Mouse (Mus musculus): ENCODE data around the gene Palm.

Palm gene

GRCm38 (mm10) chr10:79772320-79772719 lies 21.1 kb upstream of the Palm start:
- no peak for DNase-seq (ENCODE audit: low read depth, low spot score)

GRCm38 (mm10) chr10:79773208-79773607 lies 20.2 kb upstream of the Palm start:
- no peak for DNase-seq (ENCODE audit: low read depth, low spot score)

GRCm38 (mm10) chr10:79774486-79775279 lies 18.7 kb upstream of the Palm start:
- no peak for DNase-seq (ENCODE audit: low read depth, low spot score)

- no peak for DNase-seq (ENCODE audit: low read depth, low spot score)
Measured at GRCm38 (mm10) chr10:79777103-79777531, 16.3 kb upstream of the Palm start, which contains the start of gene Fstl3. Gene Fstl3 (plus strand): TSS chr10:79777272.

- DNase-seq (ENCODE audit: low read depth, low spot score): no peak
Measured at GRCm38 (mm10) chr10:79778006-79778405, 15.4 kb upstream of the Palm start.

- DNase-seq (ENCODE audit: low read depth, low spot score): no peak
Measured at GRCm38 (mm10) chr10:79779193-79779592, 14.2 kb upstream of the Palm start.

- peak; percentile 79 for DNase-seq (ENCODE audit: low read depth, low spot score)
Measured at GRCm38 (mm10) chr10:79779784-79780663, 13.3 kb upstream of the Palm start.

GRCm38 (mm10) chr10:79780664-79781015 lies 12.7 kb upstream of the Palm start:
- no peak for DNase-seq (ENCODE audit: low read depth, low spot score)

GRCm38 (mm10) chr10:79781139-79781538 lies 12.2 kb upstream of the Palm start:
- no peak for DNase-seq (ENCODE audit: low read depth, low spot score)

GRCm38 (mm10) chr10:79781956-79782355 lies 11.4 kb upstream of the Palm start:
- DNase-seq (ENCODE audit: low read depth, low spot score): no peak

- DNase-seq (ENCODE audit: low read depth, low spot score): no peak
Measured at GRCm38 (mm10) chr10:79783050-79783449, 10.3 kb upstream of the Palm start.

- no peak for DNase-seq (ENCODE audit: low read depth, low spot score)
Measured at GRCm38 (mm10) chr10:79783920-79784800, 9.2 kb upstream of the Palm start.

- DNase-seq (ENCODE audit: low read depth, low spot score): peak; percentile 60
Measured at GRCm38 (mm10) chr10:79788386-79789158, 4.8 kb upstream of the Palm start.

- no peak for DNase-seq (ENCODE audit: low read depth, low spot score)
Measured at GRCm38 (mm10) chr10:79789581-79789980, 3.8 kb upstream of the Palm start.

- no peak for DNase-seq (ENCODE audit: low read depth, low spot score)
Measured at GRCm38 (mm10) chr10:79790861-79791260, 2.5 kb upstream of the Palm start, which contains the start of gene Prss57. Gene Prss57 (minus strand): TSS chr10:79790961.

- no peak for DNase-seq (ENCODE audit: low read depth, low spot score)
Measured at GRCm38 (mm10) chr10:79792339-79793040, 882 bp upstream of the Palm start.

GRCm38 (mm10) chr10:79793738-79794490 lies 542 bp downstream of the Palm start:
- DNase-seq (ENCODE audit: low read depth, low spot score): no peak

- DNase-seq (ENCODE audit: low read depth, low spot score): no peak
Measured at GRCm38 (mm10) chr10:79794491-79794931, 1.1 kb downstream of the Palm start.

GRCm38 (mm10) chr10:79795905-79796304 lies 2.5 kb downstream of the Palm start:
- no peak for DNase-seq (ENCODE audit: low read depth, low spot score)
